Mouse (Mus musculus): Measurements from ENCODE around the gene Gtsf1l. TPM values are rescaled to one million over a fixed set of nuclear protein-coding genes. Genes with fewer than 3 reads are reported as not detected.
A peak's percentile ranks its signal among the peaks of the same experiment; 100 is the strongest.

Gene Gtsf1l
- not detected in 2 replicates for polyA plus RNA-seq (2016; fragmentation: Nextera tagmentation; extraction: Ambion mirVana)

GRCm38 (mm10) chr2:163087728-163088127, at the start of gene Gtsf1l:
Gene Gtsf1l, minus strand, starts transcription at chr2:163087855.
- no peak for ATAC-seq (ENCODE audit: insufficient number of reproducible peaks, insufficient read depth, low FRiP score, low TSS enrichment)
- no peaks in the 10 kb centered on the region for H3K9me3 ChIP-seq
- H3K36me3 ChIP-seq: no peaks in the 10 kb centered on the region
- H3K4me2 ChIP-seq (replicated peaks): no peak within 1 kb of the TSS
- H3K27me3 ChIP-seq: no peaks in the 10 kb centered on the region
- H3K9ac ChIP-seq: no peak within 1 kb of the TSS
- 85% methylated on average over 9 of the region's 9 CpGs for WGBS
- H3K27ac ChIP-seq: no peak within 1 kb of the TSS
- no peaks in the 10 kb centered on the region for H3K4me1 ChIP-seq
- H3K4me3 ChIP-seq: no peak within 1 kb of the TSS

- Histone ChIP-seq H3K4me2 (replicated peaks) (no peak overlapping the region), H3K27me3 (no peaks in the 10 kb centered on the region), H3K36me3 (no peaks in the 10 kb centered on the region), H3K4me1 (no peaks in the 10 kb centered on the region), H3K27ac (no peak overlapping the region), H3K9me3 (no peaks in the 10 kb centered on the region), H3K4me3 (no peak overlapping the region), H3K9ac (no peak overlapping the region)
- no peak for ATAC-seq (ENCODE audit: insufficient number of reproducible peaks, insufficient read depth, low FRiP score, low TSS enrichment)
Measured at GRCm38 (mm10) chr2:163136996-163137395, 49.3 kb upstream of the Gtsf1l start.

- Histone ChIP-seq H3K9me3 (no peaks in the 10 kb centered on the region), H3K4me2 (replicated peaks) (no peak overlapping the region), H3K27me3 (no peaks in the 10 kb centered on the region), H3K4me1 (no peaks in the 10 kb centered on the region), H3K4me3 (no peak overlapping the region), H3K9ac (no peak overlapping the region), H3K27ac (no peak overlapping the region), H3K36me3 (no peaks in the 10 kb centered on the region)
- 80% methylated on average over 6 of the region's 6 CpGs for WGBS
- ATAC-seq (ENCODE audit: insufficient number of reproducible peaks, insufficient read depth, low FRiP score, low TSS enrichment): no peak
Measured at GRCm38 (mm10) chr2:163135931-163136330, 48.3 kb upstream of the Gtsf1l start.

- no peak overlapping the region for H3K27ac ChIP-seq
- peaks cover 3% of the 10 kb centered on the region; the same call in 1 of the 2 replicates for H3K9me3 ChIP-seq
- H3K9ac ChIP-seq: no peak overlapping the region
- H3K4me2 ChIP-seq (replicated peaks): no peak overlapping the region
- no peaks in the 10 kb centered on the region for H3K4me1 ChIP-seq
- no peaks in the 10 kb centered on the region for H3K36me3 ChIP-seq
- no peaks in the 10 kb centered on the region for H3K27me3 ChIP-seq
- no peak overlapping the region for H3K4me3 ChIP-seq
- 84% methylated on average over 5 of the region's 5 CpGs for WGBS
- ATAC-seq (ENCODE audit: insufficient number of reproducible peaks, insufficient read depth, low FRiP score, low TSS enrichment): no peak
Measured at GRCm38 (mm10) chr2:163132314-163132713, 44.7 kb upstream of the Gtsf1l start.

- H3K36me3 ChIP-seq: no peaks in the 10 kb centered on the region
- 83% methylated on average over 5 of the region's 5 CpGs for WGBS
- H3K4me3 ChIP-seq: no peak overlapping the region
Measured at GRCm38 (mm10) chr2:163130837-163131236, 43.2 kb upstream of the Gtsf1l start.

GRCm38 (mm10) chr2:163123496-163123895, 35.8 kb upstream of the Gtsf1l start:
- no peak for ATAC-seq (ENCODE audit: insufficient number of reproducible peaks, insufficient read depth, low FRiP score, low TSS enrichment)
- 0 out of 2 replicates have a peak, but pooled peaks cover 12% of the 10 kb centered on the region for H3K27me3 ChIP-seq
- no peak overlapping the region for H3K27ac ChIP-seq
- H3K9ac ChIP-seq: no peak overlapping the region
- 84% methylated on average over 5 of the region's 5 CpGs for WGBS
- H3K4me2 ChIP-seq (replicated peaks): no peak overlapping the region
- H3K9me3 ChIP-seq: peaks cover 4% of the 10 kb centered on the region; the same call in 1 of the 2 replicates
- H3K4me1 ChIP-seq: no peaks in the 10 kb centered on the region
- no peak overlapping the region for H3K4me3 ChIP-seq
- H3K36me3 ChIP-seq: no peaks in the 10 kb centered on the region

More at GRCm38 (mm10) chr2:163130837-163131236, 43.2 kb upstream of the Gtsf1l start:
- Histone ChIP-seq H3K4me2 (replicated peaks) (no peak overlapping the region), H3K9me3 (peaks cover 4% of the 10 kb centered on the region; the same call in 1 of the 2 replicates), H3K4me1 (no peaks in the 10 kb centered on the region), H3K27ac (no peak overlapping the region), H3K9ac (no peak overlapping the region), H3K27me3 (no peaks in the 10 kb centered on the region)
- ATAC-seq (ENCODE audit: insufficient number of reproducible peaks, insufficient read depth, low FRiP score, low TSS enrichment): no peak

GRCm38 (mm10) chr2:163122319-163122718, 34.7 kb upstream of the Gtsf1l start:
- no peak overlapping the region for H3K9ac ChIP-seq
- WGBS: 25% methylated on average over 9 of the region's 9 CpGs
- H3K9me3 ChIP-seq: peaks cover 1% of the 10 kb centered on the region; the same call in 1 of the 2 replicates
- no peaks in the 10 kb centered on the region for H3K4me1 ChIP-seq
- H3K27ac ChIP-seq: peak overlapping the region; percentile 50; the same call in 1 of the 2 replicates
- H3K4me3 ChIP-seq: peak overlapping the region; percentile 13; the same call in 1 of the 2 replicates
- no peaks in the 10 kb centered on the region for H3K36me3 ChIP-seq
- peak overlapping the region; percentile 32 for H3K4me2 ChIP-seq (replicated peaks)
- peak; percentile 96 for ATAC-seq (ENCODE audit: insufficient number of reproducible peaks, insufficient read depth, low FRiP score, low TSS enrichment)
- 0 out of 2 replicates have a peak, but pooled peaks cover 12% of the 10 kb centered on the region for H3K27me3 ChIP-seq

GRCm38 (mm10) chr2:163121353-163121660, 33.7 kb upstream of the Gtsf1l start:
- no peak for ATAC-seq (ENCODE audit: insufficient number of reproducible peaks, insufficient read depth, low FRiP score, low TSS enrichment)
- no peak overlapping the region for H3K9ac ChIP-seq

GRCm38 (mm10) chr2:163120626-163121352, 33.1 kb upstream of the Gtsf1l start:
- no peak for ATAC-seq (ENCODE audit: insufficient number of reproducible peaks, insufficient read depth, low FRiP score, low TSS enrichment)

More at GRCm38 (mm10) chr2:163121353-163121660, 33.7 kb upstream of the Gtsf1l start:
- Histone ChIP-seq H3K36me3 (no peaks in the 10 kb centered on the region), H3K4me2 (replicated peaks) (no peak overlapping the region), H3K4me3 (no peak overlapping the region), H3K4me1 (no peaks in the 10 kb centered on the region), H3K27me3 (0 out of 2 replicates have a peak, but pooled peaks cover 12% of the 10 kb centered on the region), H3K9me3 (no peaks in the 10 kb centered on the region), H3K27ac (no peak overlapping the region)
- WGBS: 81% methylated on average over 3 of the region's 3 CpGs

GRCm38 (mm10) chr2:163111413-163112201, 24.0 kb upstream of the Gtsf1l start:
- H3K4me1 ChIP-seq: peaks cover 6% of the 10 kb centered on the region; the same call in 1 of the 2 replicates
- H3K36me3 ChIP-seq: no peaks in the 10 kb centered on the region
- H3K27ac ChIP-seq: no peak overlapping the region
- no peak overlapping the region for H3K4me2 ChIP-seq (replicated peaks)
- H3K9ac ChIP-seq: no peak overlapping the region
- 54% methylated on average over 16 of the region's 16 CpGs for WGBS
- H3K9me3 ChIP-seq: no peaks in the 10 kb centered on the region
- no peak overlapping the region for H3K4me3 ChIP-seq
- H3K27me3 ChIP-seq: no peaks in the 10 kb centered on the region
- ATAC-seq (ENCODE audit: insufficient number of reproducible peaks, insufficient read depth, low FRiP score, low TSS enrichment): no peak

More at GRCm38 (mm10) chr2:163120626-163121352, 33.1 kb upstream of the Gtsf1l start:
- Histone ChIP-seq H3K9me3 (no peaks in the 10 kb centered on the region), H3K4me3 (no peak overlapping the region), H3K9ac (no peak overlapping the region), H3K4me1 (no peaks in the 10 kb centered on the region), H3K36me3 (no peaks in the 10 kb centered on the region), H3K27me3 (0 out of 2 replicates have a peak, but pooled peaks cover 12% of the 10 kb centered on the region), H3K27ac (no peak overlapping the region), H3K4me2 (replicated peaks) (no peak overlapping the region)
- 69% methylated on average over 15 of the region's 15 CpGs for WGBS

- Histone ChIP-seq H3K4me1 (peaks cover 6% of the 10 kb centered on the region; the same call in 1 of the 2 replicates), H3K9me3 (no peaks in the 10 kb centered on the region), H3K27ac (no peak overlapping the region), H3K4me2 (replicated peaks) (no peak overlapping the region), H3K4me3 (no peak overlapping the region), H3K36me3 (no peaks in the 10 kb centered on the region), H3K9ac (no peak overlapping the region), H3K27me3 (no peaks in the 10 kb centered on the region)
- ATAC-seq (ENCODE audit: insufficient number of reproducible peaks, insufficient read depth, low FRiP score, low TSS enrichment): no peak
- 76% methylated on average over 1 of the region's 1 CpGs for WGBS
Measured at GRCm38 (mm10) chr2:163110706-163111105, 23.1 kb upstream of the Gtsf1l start.

All from embryonic facial prominence, embryonic 12.5 days (tissue).